Mouse (Mus musculus) retina, adult 2 months (tissue): ENCODE results near the gene Nrde2.
A peak's percentile ranks its signal among the peaks of the same experiment; 100 is the strongest.
"Not testable (repeated sequence)": the region's sequence is repeated elsewhere in the genome, so short reads cannot be mapped to it uniquely, and the experiment has no call there.

Experiments used
- DNase-seq: peaks from one replicate; pipeline ENCODE4 v3.0.0-alpha.2; 2012; ENCODE audit warnings: low read depth, low spot score

Gene Nrde2

DNA sequence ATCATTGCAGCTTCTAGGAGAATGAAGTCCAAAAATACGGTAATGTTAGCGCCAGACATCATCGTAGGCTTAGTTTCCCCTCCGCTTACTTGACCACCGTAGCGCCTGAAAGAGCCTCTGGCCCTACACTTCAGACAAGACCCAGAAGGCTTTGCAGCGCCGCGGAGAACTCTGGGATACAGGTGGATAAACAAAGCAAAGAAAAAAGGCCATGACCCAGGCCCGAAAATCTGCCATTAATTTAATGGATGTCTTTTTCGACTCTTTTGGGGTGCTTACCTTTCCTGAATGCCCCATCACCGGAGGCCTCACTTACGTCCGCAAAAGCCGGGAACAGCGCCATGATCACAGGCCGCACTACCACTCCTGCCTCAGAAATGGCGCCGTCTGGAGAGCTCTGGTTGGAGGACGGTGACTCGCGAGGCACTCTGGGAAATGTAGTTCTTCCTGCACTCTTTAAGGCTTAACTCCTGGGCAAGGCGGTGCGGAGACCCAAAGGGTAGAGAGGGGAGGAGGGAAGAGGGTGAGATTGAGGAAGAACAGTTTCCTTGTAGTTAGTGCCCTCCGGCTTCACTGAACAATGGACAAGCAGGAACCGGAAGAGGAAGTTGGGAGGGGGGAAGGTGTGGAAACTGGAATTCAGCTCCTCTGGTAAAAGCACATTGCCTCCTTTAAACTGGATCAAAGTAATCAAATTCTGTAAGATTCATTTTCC lies at the start of gene Nrde2:
Gene Nrde2 (minus strand): TSS at position 393 of the 715 bp plus-strand sequence.
- peak; percentile 83 for DNase-seq

DNA sequence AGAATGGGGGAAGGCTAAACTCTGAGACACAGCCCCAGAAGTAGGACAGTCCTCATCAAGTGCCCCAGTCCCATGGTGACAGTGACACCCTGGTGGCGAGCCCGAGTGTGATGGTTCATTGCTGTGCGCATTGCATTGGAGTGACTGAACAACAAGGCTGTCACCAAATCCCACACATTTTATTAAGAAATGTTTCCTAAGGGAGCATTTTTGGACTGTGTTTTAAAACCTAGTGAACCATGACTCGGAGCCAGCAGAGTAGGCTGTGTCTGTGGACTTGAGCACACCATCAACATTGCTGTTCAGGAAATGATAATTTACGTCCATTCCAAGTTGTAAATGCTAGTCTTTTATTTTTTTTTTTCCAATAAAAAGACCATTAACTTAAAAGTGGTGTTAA lies 47.5 kb upstream of the Nrde2 start:
- DNase-seq, result no peak

DNA sequence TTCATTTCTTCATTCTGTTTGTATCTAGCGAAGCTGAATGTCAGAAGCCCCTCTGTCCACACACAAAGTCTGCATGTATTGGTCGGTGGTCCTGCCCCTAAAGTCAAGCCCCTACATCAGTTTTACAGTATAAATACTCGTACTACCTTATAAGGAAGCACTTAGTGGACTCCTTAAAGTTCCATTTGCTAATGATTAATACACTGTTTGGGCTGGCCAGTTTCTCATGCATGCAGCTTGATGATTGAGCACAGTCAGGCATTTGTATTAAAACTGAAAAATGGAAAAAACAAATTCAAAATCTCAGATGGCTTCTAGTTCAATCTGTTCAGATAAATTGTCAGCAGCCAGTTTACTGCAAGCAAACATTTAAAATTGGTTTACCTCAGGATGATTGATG lies 47.1 kb upstream of the Nrde2 start:
- no peak for DNase-seq

DNA sequence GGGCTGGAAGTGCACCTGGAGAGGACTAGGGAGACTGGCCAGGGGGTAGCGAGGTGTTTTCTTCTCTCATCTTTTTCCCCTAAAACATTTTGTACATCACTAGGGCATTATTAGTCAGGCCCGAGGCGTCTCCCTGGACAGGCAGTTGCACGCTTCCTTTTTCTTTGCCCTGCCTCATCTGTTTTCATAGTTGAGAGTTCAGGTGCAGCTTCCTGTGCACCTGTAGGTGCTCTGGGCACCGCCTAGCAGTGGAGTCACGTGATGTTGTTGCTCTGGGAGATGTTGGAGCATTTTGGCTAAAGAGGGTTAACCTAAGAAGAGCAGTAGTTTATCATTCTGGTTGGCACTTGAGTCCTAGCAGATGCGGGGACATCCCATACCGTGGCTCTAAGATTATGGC lies 45.7 kb upstream of the Nrde2 start:
- no peak for DNase-seq

DNA sequence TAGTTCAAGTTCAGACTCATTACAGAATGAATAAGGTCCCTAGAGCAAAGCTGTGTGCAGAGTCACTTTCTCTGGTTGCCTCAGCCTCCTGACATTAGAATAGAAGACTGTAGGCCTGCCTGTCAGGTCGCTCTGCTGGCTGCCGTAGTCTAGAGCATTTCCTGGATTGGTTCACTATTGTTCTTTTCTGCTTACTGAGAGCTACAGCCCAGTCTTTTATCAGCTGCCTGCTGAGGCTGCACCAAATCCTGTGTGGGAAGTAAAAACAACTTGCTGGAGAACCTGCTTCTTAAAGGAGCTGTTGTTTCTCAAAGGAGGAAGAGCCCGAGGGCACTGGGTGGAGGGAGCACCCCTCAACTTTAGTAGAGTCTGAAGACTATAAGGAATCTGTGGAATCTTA lies 44.3 kb upstream of the Nrde2 start:
- no peak for DNase-seq

DNA sequence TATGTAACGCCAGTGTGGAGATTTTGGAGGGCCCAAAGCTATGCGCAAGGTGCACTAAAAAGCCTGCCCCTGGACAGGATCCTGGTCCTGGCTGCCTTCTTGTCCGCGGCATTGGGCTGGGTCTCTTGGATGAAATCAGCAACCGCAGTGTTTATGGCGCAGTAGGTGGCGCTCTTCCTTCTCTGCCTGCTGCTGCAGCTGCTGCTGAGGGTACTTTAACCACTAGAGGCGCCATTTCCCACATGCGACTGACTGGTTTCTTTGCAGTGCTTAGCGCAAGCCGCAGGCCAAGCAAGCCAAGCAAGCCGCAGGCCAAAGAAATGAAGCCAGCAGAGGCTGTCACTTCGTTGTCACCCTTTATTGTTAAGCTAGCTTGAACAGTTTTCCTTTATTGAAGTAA lies 42.4 kb upstream of the Nrde2 start:
- peak; percentile 94 for DNase-seq

DNA sequence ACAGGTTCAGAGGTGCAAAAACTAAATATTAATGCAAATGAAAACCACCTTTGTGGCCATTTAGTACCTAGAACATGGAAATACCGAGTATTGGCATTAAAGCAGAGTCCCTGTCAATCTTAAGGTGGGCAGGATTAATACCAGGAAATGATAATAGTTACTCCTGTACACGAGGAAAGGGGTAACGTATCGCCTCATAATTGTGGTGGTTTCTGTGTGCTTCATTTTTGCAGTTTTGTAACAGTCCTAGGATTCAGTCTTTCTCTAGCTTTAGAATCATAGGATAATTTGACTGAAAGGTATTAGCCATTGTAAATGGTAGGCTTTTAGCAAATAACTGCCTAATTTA lies 41.9 kb upstream of the Nrde2 start:
- no peak for DNase-seq

DNA sequence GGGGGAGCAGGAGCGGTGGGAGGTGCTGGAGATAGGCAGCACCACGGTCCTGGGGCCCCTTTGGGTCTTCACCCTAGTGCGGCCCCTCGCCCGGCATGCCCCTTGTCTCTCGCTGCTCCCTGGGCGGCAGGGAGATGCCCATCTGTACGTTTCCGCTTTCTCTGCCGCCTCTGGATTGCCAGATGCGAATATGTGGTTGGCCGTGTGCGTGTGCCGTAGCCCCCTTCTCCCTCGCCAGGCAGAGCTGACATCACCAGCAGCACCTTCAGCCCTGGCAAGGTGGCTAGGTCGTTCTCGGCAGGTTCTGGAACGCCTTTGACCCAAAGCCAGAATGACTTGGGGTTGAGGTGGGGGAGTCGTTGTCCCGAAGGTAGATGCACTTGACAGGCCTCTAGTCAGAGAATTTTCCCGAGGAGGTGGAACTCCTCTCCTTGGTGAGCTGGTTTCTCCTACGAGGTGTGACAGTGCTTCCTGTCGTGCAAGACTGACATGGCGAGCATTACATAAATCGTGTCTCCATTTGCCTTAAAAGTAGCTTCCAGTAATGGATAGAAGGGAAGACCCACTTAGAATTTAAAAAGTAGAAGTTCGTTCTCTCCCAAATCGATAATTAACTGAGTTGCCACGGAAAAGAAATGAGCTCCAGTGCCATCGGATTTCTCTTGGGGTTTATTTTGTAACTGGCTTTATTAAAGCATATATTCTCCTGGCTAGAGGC lies 41.4 kb upstream of the Nrde2 start:
- no peak for DNase-seq

DNA sequence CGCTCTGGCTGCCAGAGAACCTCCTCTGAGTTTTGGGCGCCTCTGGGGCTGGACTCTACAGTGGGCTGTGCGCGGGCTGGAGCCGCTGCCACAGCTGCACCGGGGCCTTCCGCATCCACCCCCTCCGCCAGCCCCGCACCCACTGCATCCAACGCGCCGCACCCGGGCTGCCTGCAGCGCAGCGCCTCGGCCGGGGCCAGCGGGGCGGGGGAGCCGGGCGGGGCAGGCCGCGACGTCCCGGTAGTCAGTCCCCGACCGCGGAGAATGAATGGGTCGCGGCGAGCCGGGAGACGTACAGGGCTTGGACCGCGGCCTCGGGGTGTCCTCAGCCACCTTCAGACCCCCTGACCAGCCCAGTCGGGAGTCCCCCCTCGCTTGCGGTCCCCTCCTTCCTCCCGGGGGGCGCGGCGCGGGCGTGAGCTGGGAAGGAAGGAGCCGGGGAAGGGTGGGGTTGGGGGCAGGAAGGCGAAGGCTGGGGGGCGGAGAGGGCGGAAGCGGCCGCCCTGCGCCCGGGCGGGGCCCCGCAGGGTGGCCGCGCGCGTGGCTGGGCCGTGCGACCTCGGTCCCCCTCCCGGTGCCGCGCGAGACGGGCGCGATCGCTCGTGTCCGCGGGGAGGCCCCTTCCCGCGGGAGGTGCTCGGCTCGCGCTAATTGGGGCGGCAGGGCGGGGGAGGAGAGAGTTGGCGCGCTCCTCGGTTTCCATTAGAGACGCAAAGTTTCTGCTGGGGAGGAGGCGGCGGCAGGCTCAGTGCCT lies 40.6 kb upstream of the Nrde2 start:
- DNase-seq, result no peak

DNA sequence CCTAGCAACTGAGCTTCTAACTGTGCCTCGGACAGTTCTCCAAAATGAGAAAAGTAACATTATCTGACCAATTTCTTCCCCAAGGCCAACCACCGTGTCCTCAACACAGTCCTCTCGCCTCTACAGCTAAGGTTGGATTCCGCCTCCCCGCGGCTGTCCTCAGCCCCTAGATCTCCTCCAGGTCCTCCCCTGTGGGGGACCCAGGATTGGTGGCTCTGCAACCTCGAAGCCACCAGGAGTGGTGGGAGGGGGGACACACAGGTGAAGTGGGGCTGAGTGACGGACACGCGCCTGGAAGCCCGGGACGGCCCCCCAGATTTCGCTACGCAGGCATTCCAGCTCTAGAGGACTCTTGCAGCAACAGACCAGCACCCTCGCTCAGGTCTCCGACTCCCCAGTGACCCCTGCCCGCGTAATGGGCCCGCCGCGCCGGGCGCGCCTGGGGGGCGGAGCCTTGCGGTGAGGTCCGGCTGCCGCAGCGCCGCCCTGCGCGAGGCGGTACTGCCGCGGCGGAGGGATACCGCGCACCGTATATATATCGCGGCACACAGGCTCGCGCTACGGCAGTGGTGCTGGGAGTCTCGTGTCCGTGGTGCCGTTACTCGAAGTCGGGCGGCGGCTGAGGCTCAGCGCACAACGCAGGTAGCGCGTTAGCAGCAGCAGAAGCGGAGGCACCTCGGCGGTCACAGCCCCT lies 39.7 kb upstream of the Nrde2 start, which contains the start of gene Calm1:
Gene Calm1 (plus strand): TSS at position 469 of the 694 bp plus-strand sequence.
- peak; percentile 89 for DNase-seq

DNA sequence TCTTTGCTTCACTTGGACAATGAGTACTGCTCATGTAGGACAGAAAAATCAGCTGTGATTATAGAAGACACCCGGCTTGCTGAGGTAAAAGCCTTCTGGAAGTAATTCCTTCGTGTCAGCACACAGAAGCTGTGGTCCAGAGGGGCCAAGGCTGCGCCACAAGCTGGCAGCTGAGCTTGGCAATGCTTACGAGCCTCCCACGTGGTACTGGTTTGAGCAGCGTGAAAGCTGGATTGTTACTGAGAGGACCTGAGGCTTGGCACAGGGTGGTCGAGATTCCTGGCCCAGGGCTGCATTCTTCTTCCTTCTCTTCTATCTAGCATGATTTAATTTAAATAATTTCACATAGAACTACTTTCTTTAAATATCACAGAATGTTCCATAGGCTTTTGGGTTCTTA lies 37.3 kb upstream of the Nrde2 start:
- DNase-seq, result no peak

DNA sequence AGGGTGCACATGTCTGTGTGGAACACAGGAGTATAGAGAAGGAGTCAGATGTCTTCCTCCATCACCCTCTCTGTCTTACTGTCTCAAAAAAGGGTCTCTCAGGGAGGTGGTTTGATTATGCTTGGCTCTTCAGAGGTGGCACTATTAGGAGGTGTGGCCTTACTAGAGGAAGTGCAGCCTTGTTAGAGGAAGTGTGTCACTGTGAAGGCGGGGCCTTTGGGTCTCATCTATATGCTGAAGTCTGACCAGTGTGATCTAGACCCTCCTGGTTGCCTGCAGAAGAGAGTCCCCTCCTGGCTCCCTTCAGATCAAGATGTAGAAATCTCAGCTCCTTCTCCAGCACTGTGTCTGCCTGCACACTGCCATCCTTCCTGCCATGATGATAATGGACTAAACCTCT lies 34.7 kb upstream of the Nrde2 start:
- DNase-seq, result no peak

DNA sequence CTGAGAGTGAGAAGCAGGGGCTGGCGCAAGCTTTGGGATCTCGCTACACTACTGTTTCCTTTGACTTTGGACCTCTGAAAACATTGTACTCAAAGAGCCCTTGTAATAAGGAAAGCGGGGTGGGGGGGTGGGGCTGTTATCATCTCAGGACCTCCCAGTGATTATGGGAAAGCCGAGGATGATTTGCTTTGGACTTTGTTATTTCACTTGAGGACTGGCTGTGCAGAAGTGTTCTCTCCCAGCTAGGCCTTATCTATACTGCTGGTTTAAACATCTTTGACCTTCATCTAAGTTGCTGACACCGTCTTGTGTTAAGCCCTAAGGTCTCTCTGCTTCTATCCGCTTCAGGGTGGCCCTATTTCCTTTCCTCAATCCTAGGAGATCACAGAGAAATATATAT lies 31.3 kb upstream of the Nrde2 start:
- no peak for DNase-seq

DNA sequence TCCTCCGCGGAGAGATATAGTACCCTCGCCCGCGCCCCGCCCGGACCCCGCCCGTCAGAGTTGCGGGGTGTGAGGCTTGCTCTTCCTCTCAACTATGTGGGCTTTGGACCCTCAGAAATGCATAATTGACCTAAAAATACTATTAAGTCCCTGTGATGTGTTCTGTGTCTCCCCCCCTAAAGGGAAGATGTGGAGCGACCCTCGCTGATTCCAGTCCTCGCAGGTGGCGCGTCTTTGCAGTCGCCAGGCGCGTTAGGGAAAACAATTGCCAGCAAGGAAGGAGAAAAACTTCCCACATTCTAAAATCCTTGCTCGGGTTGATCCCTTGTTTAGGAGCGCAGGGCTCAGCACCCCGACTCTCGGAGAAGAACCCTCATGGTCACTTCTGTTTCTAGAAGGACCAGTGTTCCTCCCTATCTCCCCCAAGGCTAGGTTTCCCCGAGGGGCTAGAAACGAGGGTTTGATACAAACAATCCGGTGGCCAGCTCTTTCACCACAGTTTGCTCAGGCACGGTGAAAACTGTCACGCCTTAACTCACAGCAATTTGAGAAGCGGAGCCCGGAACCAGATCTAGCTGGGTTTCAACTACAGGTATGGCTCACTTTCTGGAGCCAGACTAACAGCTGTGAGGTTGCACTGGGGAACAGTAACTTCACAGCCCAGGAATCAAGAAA lies 28.4 kb upstream of the Nrde2 start:
- no peak for DNase-seq

DNA sequence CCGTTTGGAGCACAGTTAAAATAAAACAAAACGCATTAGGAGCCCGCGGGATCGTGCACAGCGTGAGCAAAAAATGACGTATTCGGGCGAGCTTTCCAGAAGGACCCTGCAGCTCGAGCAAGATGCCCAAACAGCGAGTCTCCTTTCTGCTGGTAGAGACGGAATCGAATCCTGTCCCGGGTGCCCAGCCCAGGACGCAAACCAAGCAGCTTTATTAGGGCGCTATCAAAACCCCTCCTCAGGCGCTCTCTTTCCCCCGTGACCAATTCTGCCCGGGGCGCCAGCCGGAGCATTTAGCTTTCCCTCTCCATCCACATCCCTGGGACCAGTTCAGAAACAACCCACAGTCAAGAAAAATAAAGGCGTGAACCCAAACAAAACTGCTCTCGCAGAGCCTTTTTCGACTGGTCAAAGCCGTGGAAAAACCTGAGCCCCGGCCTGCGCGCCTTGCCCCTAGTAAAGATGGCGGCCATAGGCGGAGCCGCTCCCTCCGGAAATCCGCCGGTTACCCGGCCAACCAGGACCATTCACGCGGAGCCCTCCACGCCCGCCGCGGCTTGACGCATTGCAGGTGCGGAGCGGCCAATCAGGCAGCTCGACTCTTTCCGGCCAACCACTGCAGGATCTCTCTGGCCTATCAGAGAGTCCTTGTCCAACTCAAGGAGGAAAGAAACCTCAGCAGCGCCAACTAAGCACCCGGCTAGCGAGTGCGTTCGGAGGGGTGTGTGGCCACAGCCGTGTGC lies 27.7 kb upstream of the Nrde2 start:
- DNase-seq, result peak; percentile 96

DNA sequence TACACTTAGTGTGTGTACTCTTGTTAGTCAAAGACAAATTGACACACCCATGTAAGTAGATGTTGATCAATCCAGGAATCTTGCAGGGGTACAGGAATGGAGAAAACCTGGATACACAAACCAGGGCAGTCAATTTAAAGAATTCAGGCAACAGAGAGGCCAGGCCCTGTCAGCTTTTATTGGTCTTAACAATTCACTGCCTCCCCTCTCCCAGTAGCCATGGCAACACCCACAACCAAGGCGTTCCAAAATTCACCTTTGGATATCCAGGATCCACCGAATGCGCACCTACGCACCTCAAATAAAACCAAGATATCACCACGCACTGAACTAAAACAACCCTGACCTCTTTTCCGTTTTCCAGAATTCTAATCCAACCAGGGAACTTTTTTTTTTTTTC lies 26.9 kb upstream of the Nrde2 start:
- DNase-seq, result no peak

DNA sequence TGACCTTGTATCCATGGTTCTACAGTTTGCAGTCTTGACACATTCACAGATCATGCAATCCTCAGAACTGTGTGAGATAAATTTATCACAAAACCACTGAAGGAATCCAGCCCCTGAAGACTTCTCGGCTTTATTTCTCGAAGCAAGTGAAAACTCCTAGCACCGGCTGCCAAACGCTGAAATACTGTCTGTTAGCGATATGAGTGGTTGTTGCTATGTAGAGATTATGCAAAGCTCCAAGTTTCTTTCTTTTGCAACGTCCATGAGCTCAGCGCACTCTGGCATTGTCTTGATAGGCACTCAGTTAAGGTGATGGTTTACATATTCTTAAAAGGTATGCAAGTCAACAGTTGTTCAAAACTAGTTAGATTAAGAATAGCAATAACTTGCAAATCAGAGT lies 26.4 kb upstream of the Nrde2 start:
- DNase-seq, result no peak

DNA sequence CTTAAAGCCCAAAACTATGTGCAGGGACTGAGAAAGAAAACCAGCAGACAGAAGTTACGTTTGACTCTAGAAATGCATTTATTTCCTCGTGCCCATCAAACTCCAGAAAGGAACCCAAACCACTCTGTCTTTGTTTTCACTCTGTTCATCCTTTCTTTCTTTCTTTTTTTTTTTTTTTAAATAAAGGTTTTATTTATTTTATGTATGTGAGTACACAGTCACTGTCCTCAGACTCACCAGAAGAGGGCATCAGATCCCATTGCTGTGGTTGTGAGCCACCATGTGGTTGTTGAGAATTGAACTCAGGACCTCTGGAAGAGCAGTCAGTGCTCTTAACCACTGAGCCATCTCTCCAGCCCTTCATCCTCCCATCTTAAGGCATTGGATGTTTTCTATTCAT lies 25.5 kb upstream of the Nrde2 start:
- not testable (repeated sequence) for DNase-seq

DNA sequence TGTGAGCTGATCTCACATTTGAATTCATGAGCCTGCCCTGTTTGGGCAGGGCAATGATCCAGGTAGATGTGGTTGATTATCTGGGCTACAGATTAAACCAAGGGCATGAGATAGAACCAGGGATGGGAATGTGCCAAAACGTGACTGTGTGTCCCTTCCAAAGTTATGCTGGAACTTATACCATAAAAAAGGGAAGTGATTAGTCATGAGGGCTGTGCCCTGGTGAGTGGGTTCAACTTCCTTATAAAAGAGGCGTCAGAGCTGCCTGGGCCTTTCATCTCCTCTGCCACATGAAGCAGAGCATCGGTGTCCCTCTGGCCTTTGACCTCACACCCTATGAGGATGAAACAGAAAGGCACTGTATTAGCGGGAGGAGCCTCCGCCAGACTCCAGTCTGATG lies 24.5 kb upstream of the Nrde2 start:
- DNase-seq, result no peak

DNA sequence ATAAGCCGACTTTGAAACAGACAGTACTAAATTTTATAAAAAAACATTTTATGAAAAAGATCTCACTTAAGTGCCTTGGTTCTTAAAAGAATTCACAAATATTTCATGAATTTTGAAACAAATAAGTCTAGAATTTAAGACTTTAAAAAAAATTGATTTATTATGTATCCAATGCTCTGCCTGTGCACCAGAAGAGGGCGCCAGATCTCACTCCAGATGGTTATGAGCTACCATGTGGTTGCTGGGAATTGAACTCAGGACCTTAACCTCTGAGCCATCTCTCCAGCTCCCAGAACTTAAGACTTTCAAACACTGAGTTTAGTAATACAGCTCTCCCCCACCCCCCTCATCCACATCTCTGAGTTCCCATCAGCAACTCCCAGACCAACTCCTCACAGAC lies 23.2 kb upstream of the Nrde2 start:
- DNase-seq, result no peak

DNA sequence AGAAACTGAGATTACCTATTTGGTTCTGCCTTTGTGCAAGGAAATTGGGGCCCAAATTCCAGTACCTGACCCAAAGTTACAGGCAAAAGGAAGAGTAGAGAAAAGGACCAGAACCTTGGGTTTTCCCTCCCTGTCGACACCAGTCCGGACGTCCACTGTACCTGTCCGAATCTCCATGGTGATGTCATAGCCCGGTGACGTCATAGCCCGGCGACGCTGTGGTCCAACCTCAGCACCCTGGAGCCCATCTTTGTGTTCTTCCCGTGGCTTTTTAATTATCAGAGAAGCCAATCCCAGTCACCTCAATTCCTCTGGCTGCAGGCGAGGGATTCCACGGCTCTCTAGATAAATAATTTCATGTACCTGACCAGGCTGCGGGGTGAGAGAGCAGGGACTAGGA lies 21.3 kb upstream of the Nrde2 start:
- no peak for DNase-seq
